Mouse (Mus musculus) midbrain, embryonic 13.5 days (tissue): ENCODE measurements at regions not wholly inside any gene's neighbourhood (a gene's known extent, or its start where the extent isn't known, plus 50 kb on each side); places are given as distances from the start of the nearest gene placed in this dataset.

Experiments used
- ATAC-seq: fragments of 200-750 bp; cut with Nextera tagmentation; 2 replicates; pipeline ENCODE4 v1.8.0; 2017; ENCODE audit warnings: mild to moderate bottlenecking, moderate TSS enrichment, moderate library complexity
- H3K27ac ChIP-seq: fragments of 300-500 bp; sonication (generic); 2 replicates; pipeline ENCODE4 v1.5.1; 2015; ENCODE audit warnings: inconsistent platforms, mild to moderate bottlenecking, moderate library complexity
- H3K27me3 ChIP-seq: fragments of 300-500 bp; sonication (generic); 2 replicates; pipeline ENCODE4 v1.6.1; 2015; ENCODE audit warnings: mild to moderate bottlenecking, inconsistent platforms
- H3K36me3 ChIP-seq: fragments of 300-500 bp; sonication (generic); 2 replicates; pipeline ENCODE4 v1.6.1; 2015; ENCODE audit warnings: mild to moderate bottlenecking, inconsistent platforms
- H3K4me1 ChIP-seq: fragments of 300-500 bp; sonication (generic); replicated peaks from 2 replicates; pipeline ENCODE4 v1.6.1; 2015; ENCODE audit warnings: inconsistent platforms
- H3K4me2 ChIP-seq: fragments of 300-500 bp; sonication (generic); replicated peaks from 2 replicates; pipeline ENCODE4 v1.6.1; 2015; ENCODE audit warnings: moderate library complexity, mild to moderate bottlenecking, inconsistent platforms
- H3K4me3 ChIP-seq: fragments of 300-500 bp; sonication (generic); replicated peaks from 2 replicates; pipeline ENCODE4 v1.5.1; 2015; ENCODE audit warnings: mild to moderate bottlenecking, inconsistent platforms
- H3K9ac ChIP-seq: fragments of 300-500 bp; sonication (generic); replicated peaks from 2 replicates; pipeline ENCODE4 v1.6.1; 2015; ENCODE audit warnings: mild to moderate bottlenecking, inconsistent platforms
- H3K9me3 ChIP-seq: fragments of 300-500 bp; sonication (generic); 2 replicates; pipeline ENCODE4 v1.6.1; 2016; ENCODE audit warnings: mild to moderate bottlenecking, inconsistent platforms
- WGBS: fragments of 180-500 bp; shearing (Covaris S2); methylation state at CpG from one replicate; pipeline ENCODE4 v1.1.7; 2015; 5-methylcytosine and 5-hydroxymethylcytosine counted together

- no peak for ATAC-seq
- Histone ChIP-seq H3K9me3 (no peaks in the 10 kb centered on the region), H3K4me1 (no peaks in the 10 kb centered on the region), H3K36me3 (no peaks in the 10 kb centered on the region), H3K4me3 (no peak overlapping the region), H3K27ac (no peak overlapping the region), H3K9ac (no peak overlapping the region), H3K27me3 (no peaks in the 10 kb centered on the region), H3K4me2 (no peak overlapping the region)
- 91% methylated on average over 11 of the region's 11 CpGs for WGBS
Measured at GRCm38 (mm10) chr8:64366226-64366973, 160.3 kb upstream of the Tll1 start.

- Histone ChIP-seq H3K36me3 (no peaks in the 10 kb centered on the region), H3K4me3 (no peak overlapping the region), H3K27ac (no peak overlapping the region), H3K4me1 (no peaks in the 10 kb centered on the region), H3K9me3 (no peaks in the 10 kb centered on the region), H3K9ac (no peak overlapping the region), H3K27me3 (no peaks in the 10 kb centered on the region), H3K4me2 (no peak overlapping the region)
- WGBS = 91% methylated on average over 5 of the region's 5 CpGs
- ATAC-seq = no peak
Measured at GRCm38 (mm10) chr8:64357092-64357491, 151.0 kb upstream of the Tll1 start.

GRCm38 (mm10) chr8:64348082-64348646, 142.1 kb upstream of the Tll1 start:
- Histone ChIP-seq H3K9me3 (no peaks in the 10 kb centered on the region), H3K27me3 (no peaks in the 10 kb centered on the region), H3K4me1 (no peaks in the 10 kb centered on the region; the same call in none of the 2 replicates), H3K27ac (no peak overlapping the region), H3K4me3 (no peak overlapping the region), H3K4me2 (no peak overlapping the region), H3K36me3 (no peaks in the 10 kb centered on the region), H3K9ac (no peak overlapping the region)
- 32% methylated on average over 3 of the region's 3 CpGs for WGBS
- ATAC-seq = peak; percentile 56

- Histone ChIP-seq H3K36me3 (no peaks in the 10 kb centered on the region), H3K27me3 (no peaks in the 10 kb centered on the region), H3K4me1 (no peaks in the 10 kb centered on the region; the same call in none of the 2 replicates), H3K9ac (no peak overlapping the region), H3K27ac (no peak overlapping the region), H3K4me3 (no peak overlapping the region), H3K4me2 (no peak overlapping the region), H3K9me3 (no peaks in the 10 kb centered on the region)
- 87% methylated on average over 2 of the region's 2 CpGs for WGBS
- ATAC-seq = no peak
Measured at GRCm38 (mm10) chr8:64347490-64347889, 141.4 kb upstream of the Tll1 start.

DNA sequence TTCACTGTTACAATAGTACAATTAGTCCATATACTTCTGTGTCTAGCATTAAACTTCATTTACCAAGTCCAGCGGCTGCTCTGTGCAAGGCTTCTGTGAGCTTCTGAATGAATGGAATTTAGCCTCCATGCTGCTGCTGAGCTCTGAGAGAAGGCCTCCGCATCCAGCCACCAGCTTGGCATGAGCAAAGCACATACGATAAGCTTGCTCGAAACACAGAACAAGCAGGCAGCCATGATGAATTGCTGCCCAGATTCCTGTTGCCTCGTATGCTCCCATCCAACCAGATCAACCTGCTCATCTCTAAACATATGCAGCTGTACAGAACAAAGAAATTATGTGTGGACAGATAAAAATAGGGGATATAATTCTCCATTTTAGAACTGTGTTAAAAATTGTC, 140.4 kb upstream of the Tll1 start:
- no peak overlapping the region for H3K27ac ChIP-seq
- no peaks in the 10 kb centered on the region; the same call in none of the 2 replicates for H3K4me1 ChIP-seq
- H3K36me3 ChIP-seq = no peaks in the 10 kb centered on the region
- H3K9me3 ChIP-seq = no peaks in the 10 kb centered on the region
- H3K4me2 ChIP-seq = no peak overlapping the region
- H3K9ac ChIP-seq = no peak overlapping the region
- ATAC-seq = no peak
- no peak overlapping the region for H3K4me3 ChIP-seq
- H3K27me3 ChIP-seq = no peaks in the 10 kb centered on the region
- 87% methylated on average over 5 of the region's 5 CpGs for WGBS

GRCm38 (mm10) chr8:64344933-64345332, 138.9 kb upstream of the Tll1 start:
- H3K4me3 ChIP-seq = no peak overlapping the region
- no peaks in the 10 kb centered on the region for H3K36me3 ChIP-seq
- 95% methylated on average over 1 of the region's 1 CpGs for WGBS
- no peaks in the 10 kb centered on the region for H3K27me3 ChIP-seq
- H3K27ac ChIP-seq = no peak overlapping the region
- no peak overlapping the region for H3K4me2 ChIP-seq
- ATAC-seq = no peak
- H3K9ac ChIP-seq = no peak overlapping the region
- no peaks in the 10 kb centered on the region for H3K9me3 ChIP-seq
- H3K4me1 ChIP-seq = no peaks in the 10 kb centered on the region; the same call in none of the 2 replicates

- Histone ChIP-seq H3K27me3 (no peaks in the 10 kb centered on the region), H3K36me3 (no peaks in the 10 kb centered on the region), H3K9ac (no peak overlapping the region), H3K9me3 (no peaks in the 10 kb centered on the region), H3K4me1 (no peaks in the 10 kb centered on the region; the same call in 1 of the 2 replicates), H3K27ac (no peak overlapping the region), H3K4me2 (no peak overlapping the region), H3K4me3 (no peak overlapping the region)
- no peak for ATAC-seq
- WGBS = 82% methylated on average over 7 of the region's 7 CpGs
Measured at GRCm38 (mm10) chr8:64343600-64343999, 137.5 kb upstream of the Tll1 start.

DNA sequence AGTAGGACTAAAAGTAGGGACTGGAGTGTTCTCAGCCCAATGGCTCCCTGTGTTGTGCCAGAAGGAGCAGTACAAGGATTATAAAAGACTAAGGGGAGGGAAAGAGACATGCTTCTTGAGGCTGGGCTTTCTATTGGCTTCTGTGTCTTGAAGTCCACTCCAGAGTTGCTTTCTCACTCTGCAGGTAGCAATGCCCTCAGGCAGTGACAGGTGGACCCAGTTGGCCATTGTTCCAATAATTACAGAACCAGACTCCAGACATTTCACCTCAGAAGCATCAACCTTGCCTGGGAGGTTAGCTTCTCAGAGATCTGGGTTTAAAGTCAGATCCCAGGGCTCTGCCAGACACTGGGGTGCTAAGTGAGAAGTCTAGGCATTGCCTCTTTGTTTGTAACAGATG, 136.3 kb upstream of the Tll1 start:
- H3K27ac ChIP-seq = no peak overlapping the region
- H3K4me3 ChIP-seq = no peak overlapping the region
- H3K4me2 ChIP-seq = no peak overlapping the region
- H3K4me1 ChIP-seq = no peaks in the 10 kb centered on the region
- no peak for ATAC-seq
- no peak overlapping the region for H3K9ac ChIP-seq
- no peaks in the 10 kb centered on the region for H3K9me3 ChIP-seq
- H3K36me3 ChIP-seq = no peaks in the 10 kb centered on the region
- H3K27me3 ChIP-seq = no peaks in the 10 kb centered on the region

- H3K9me3 ChIP-seq = no peaks in the 10 kb centered on the region
- H3K4me1 ChIP-seq = no peaks in the 10 kb centered on the region
- no peaks in the 10 kb centered on the region for H3K36me3 ChIP-seq
- H3K4me2 ChIP-seq = no peak overlapping the region
- 86% methylated on average over 7 of the region's 7 CpGs for WGBS
- no peak for ATAC-seq
- H3K4me3 ChIP-seq = no peak overlapping the region
- no peak overlapping the region for H3K27ac ChIP-seq
- no peak overlapping the region for H3K9ac ChIP-seq
- H3K27me3 ChIP-seq = no peaks in the 10 kb centered on the region
Measured at GRCm38 (mm10) chr8:64337356-64337755, 131.3 kb upstream of the Tll1 start.

GRCm38 (mm10) chr8:64336546-64336945, 130.5 kb upstream of the Tll1 start:
- Histone ChIP-seq H3K4me2 (no peak overlapping the region), H3K27ac (no peak overlapping the region), H3K9ac (no peak overlapping the region), H3K9me3 (no peaks in the 10 kb centered on the region), H3K36me3 (no peaks in the 10 kb centered on the region), H3K27me3 (no peaks in the 10 kb centered on the region), H3K4me1 (no peaks in the 10 kb centered on the region), H3K4me3 (no peak overlapping the region)
- no peak for ATAC-seq

DNA sequence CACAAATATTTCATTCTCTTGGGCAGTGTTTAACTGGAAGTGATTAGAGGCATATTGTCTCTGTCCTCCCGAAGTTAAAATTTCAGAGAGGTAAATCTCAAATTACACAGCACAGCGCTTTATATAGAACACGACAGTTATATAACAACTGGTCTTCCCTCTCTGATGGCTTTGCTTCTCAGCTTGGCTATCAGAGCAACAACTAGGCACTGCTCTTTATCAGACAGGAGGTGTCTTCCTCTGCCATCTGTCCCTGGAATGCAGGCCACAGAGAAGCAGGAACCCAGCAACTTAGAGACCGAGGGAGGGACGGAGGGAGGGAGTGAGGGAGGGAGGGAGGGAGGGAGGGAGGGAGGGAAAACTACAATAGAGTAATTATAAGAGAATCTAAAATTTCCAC, 129.4 kb upstream of the Tll1 start:
- no peaks in the 10 kb centered on the region for H3K4me1 ChIP-seq
- H3K27me3 ChIP-seq = no peaks in the 10 kb centered on the region
- no peak overlapping the region for H3K4me3 ChIP-seq
- no peak for ATAC-seq
- 75% methylated on average over 5 of the region's 5 CpGs for WGBS
- no peaks in the 10 kb centered on the region for H3K36me3 ChIP-seq
- H3K4me2 ChIP-seq = no peak overlapping the region
- H3K9me3 ChIP-seq = no peaks in the 10 kb centered on the region
- no peak overlapping the region for H3K9ac ChIP-seq
- H3K27ac ChIP-seq = no peak overlapping the region

- H3K9ac ChIP-seq = no peak overlapping the region
- H3K9me3 ChIP-seq = no peaks in the 10 kb centered on the region
- WGBS = 91% methylated on average over 2 of the region's 2 CpGs
- no peak overlapping the region for H3K27ac ChIP-seq
- H3K4me2 ChIP-seq = no peak overlapping the region
- no peaks in the 10 kb centered on the region for H3K27me3 ChIP-seq
- no peaks in the 10 kb centered on the region for H3K36me3 ChIP-seq
- no peaks in the 10 kb centered on the region for H3K4me1 ChIP-seq
- no peak for ATAC-seq
- no peak overlapping the region for H3K4me3 ChIP-seq
Measured at GRCm38 (mm10) chr8:64323985-64324384, 117.9 kb upstream of the Tll1 start.

DNA sequence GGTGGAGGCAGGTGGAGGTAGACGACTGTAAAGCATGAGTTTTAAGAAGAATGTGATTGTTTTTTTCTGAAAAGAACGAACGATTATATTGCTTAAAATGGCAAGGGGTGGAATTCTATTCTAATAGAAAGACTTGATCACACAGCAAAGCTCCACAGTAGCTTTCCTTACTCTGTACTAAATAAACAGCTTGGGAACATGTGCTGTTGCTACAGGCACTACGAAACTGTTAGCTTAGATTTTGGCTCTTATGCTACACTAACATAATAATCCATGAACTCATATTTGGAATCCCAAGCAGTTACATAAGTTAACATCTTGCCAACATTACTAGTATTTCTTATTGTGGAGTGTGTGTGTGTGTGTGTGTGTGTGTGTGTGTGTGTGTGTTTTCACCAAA, 114.3 kb upstream of the Tll1 start:
- Histone ChIP-seq H3K4me3 (no peak overlapping the region), H3K27ac (no peak overlapping the region), H3K9ac (no peak overlapping the region), H3K27me3 (no peaks in the 10 kb centered on the region), H3K9me3 (no peaks in the 10 kb centered on the region), H3K4me1 (0 out of 2 replicates have a peak, but pooled peaks cover 2% of the 10 kb centered on the region), H3K4me2 (no peak overlapping the region), H3K36me3 (no peaks in the 10 kb centered on the region)
- ATAC-seq = no peak
- WGBS = 84% methylated on average over 4 of the region's 4 CpGs
